ENCODE assay signal across 8 mouse cellular contexts in the genomic region with DNA sequence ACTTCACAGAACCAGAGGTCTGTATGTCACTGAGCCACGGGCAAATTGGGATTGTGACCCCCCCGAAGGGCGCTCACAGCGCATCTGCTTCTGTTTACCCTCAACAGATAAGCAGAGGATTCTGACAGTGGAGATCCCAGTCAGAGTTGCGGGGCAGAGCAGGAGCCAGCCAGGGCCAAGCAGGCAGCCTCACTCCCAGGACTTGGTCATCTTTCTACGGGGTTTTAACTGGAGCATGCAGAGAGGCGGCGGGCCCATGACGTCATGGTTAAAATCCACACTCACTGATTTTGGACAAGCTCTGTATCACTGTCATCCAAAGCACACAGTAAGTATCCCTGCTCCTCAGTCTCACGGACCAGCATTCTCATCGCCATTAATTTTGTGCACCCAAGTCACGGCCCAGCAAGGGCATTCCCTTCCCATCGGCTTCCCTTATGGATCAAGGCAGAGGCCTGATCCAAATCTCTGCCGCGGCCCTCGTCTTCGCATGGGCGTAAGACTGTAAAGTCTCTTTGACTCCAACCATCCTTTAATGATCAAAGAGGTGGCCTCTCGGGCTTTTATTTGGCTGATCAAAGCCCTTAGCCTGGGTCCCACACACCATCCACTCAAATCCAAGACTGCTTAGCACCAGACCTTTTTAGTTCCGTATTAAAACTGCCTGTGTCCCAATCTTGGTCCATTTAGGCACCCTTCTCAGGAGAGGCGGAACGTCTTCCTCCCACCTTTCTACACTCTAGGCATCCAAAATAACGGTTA. TPM values are rescaled to one million over a fixed set of nuclear protein-coding genes. Genes with fewer than 3 reads are reported as not detected.
DNase-seq lines count a peak whose midpoint lies in the region; ATAC-seq and TF ChIP-seq lines count a peak whose summit lies in the region.

No protein-coding gene starts in this region.

- no peak for ATAC-seq in hindbrain, embryonic 14.5 days (ENCODE audit: low FRiP score)
- ATAC-seq in midbrain, embryonic 15.5 days (replicated peaks): peak; percentile 34; the same call in 1 of the 2 replicates
- no peak for ATAC-seq in inflammation-experienced regulatory T-cells, adult 6 months

- H3K9ac ChIP-seq in liver, adult 2 months (ENCODE audit: low read depth, low read length): 0 out of 2 replicates have a peak overlapping the region, but pooled peaks have one; percentile 14
- H3K9ac ChIP-seq in hindbrain, embryonic 14.5 days: no peak overlapping the region; the same call in 1 of the 2 replicates
- H3K9ac ChIP-seq in midbrain, embryonic 15.5 days: no peak overlapping the region

- DNase-seq in liver, adult 2 months (ENCODE audit: extremely low read depth, low read depth, low spot score): no peak
- no peak for DNase-seq in liver
- DNase-seq in embryo, embryonic 10.5 days (ENCODE audit: low spot score): peak; percentile 60
- no peak for DNase-seq in hindbrain, embryonic 14.5 days (ENCODE audit: low spot score)
- DNase-seq in frontal cortex, adult 2 months (ENCODE audit: extremely low spot score in 1 of 2, low spot score in 1 of 2): no peak
- DNase-seq in layer of hippocampus, adult 9-10 months (ENCODE audit: low spot score): no peak

- no peaks in the 10 kb centered on the region for H3K27me3 ChIP-seq in liver, adult 2 months (ENCODE audit: control insufficient read depth, insufficient read depth, low read length)
- no peaks in the 10 kb centered on the region for H3K27me3 ChIP-seq in hindbrain, embryonic 14.5 days (ENCODE audit: control insufficient read depth, insufficient read depth, low read length)
- no peaks in the 10 kb centered on the region for H3K27me3 ChIP-seq in midbrain, embryonic 15.5 days (replicated peaks)

- TF ChIP-seq CTCF in liver, adult 2 months (IDR thresholded peaks at IDR 0.05; ENCODE audit: low read depth, low read length): no peak

- WGBS in liver, adult 2 months: 62% methylated on average over 23 of the region's 23 CpGs
- WGBS in hindbrain, embryonic 14.5 days: 35% methylated on average over 23 of the region's 23 CpGs
- 31% methylated on average over 23 of the region's 23 CpGs for WGBS in midbrain, embryonic 15.5 days

- H3K4me2 ChIP-seq in hindbrain, embryonic 14.5 days (replicated peaks): peak overlapping the region; percentile 94
- peak overlapping the region; percentile 97 for H3K4me2 ChIP-seq in midbrain, embryonic 15.5 days

- H3K27ac ChIP-seq in liver, adult 2 months (replicated peaks; ENCODE audit: insufficient read depth, low read depth, low read length): no peak overlapping the region
- H3K27ac ChIP-seq in hindbrain, embryonic 14.5 days: no peak overlapping the region
- no peak overlapping the region for H3K27ac ChIP-seq in midbrain, embryonic 15.5 days

- no peak for TF ChIP-seq POLR2A in liver, adult 2 months (IDR thresholded peaks at IDR 0.05; ENCODE audit: extremely low read depth, insufficient read depth, low read length)

- H3K4me1 ChIP-seq in liver, adult 2 months (ENCODE audit: control insufficient read depth, insufficient read depth, low read length): no peaks in the 10 kb centered on the region
- H3K4me1 ChIP-seq in hindbrain, embryonic 14.5 days (replicated peaks; ENCODE audit: control insufficient read depth, insufficient read depth, low read length): peaks cover 16% of the 10 kb centered on the region; the same call in 1 of the 2 replicates
- H3K4me1 ChIP-seq in midbrain, embryonic 15.5 days: peaks cover 23% of the 10 kb centered on the region

- peak overlapping the region; percentile 12 for H3K4me3 ChIP-seq in liver, adult 2 months (ENCODE audit: insufficient read depth, low read depth, low read length)
- H3K4me3 ChIP-seq in hindbrain, embryonic 14.5 days (replicated peaks; ENCODE audit: low read length): no peak overlapping the region; the same call in 1 of the 2 replicates
- peak overlapping the region; percentile 45 for H3K4me3 ChIP-seq in midbrain, embryonic 15.5 days

- H3K36me3 ChIP-seq in liver, adult 2 months (ENCODE audit: control insufficient read depth, insufficient read depth, low read length): no peaks in the 10 kb centered on the region
- H3K36me3 ChIP-seq in hindbrain, embryonic 14.5 days (replicated peaks; ENCODE audit: control insufficient read depth, insufficient read depth): no peaks in the 10 kb centered on the region
- H3K36me3 ChIP-seq in midbrain, embryonic 15.5 days (replicated peaks): no peaks in the 10 kb centered on the region

- no peaks in the 10 kb centered on the region for H3K9me3 ChIP-seq in hindbrain, embryonic 14.5 days (ENCODE audit: control insufficient read depth, low read length)
- no peaks in the 10 kb centered on the region for H3K9me3 ChIP-seq in midbrain, embryonic 15.5 days

- H3K79me2 ChIP-seq in liver, adult 2 months (ENCODE audit: control insufficient read depth, insufficient read depth, low read length): no peaks in the 10 kb centered on the region

RNA-seq across cellular contexts. Expression of gene Cmtm7, which starts 1.5 kb away (rescaled TPM):
- total RNA-seq in liver, adult 2 months (2014; rRNA removed): 5.3 and 6.2 TPM in 2 replicates
- polyA plus RNA-seq in liver, adult 2 months (2012; rRNA removed): 10.5 and 17.3 TPM in 2 replicates
- 11.9 and 13.7 TPM in 2 replicates for polyA plus RNA-seq in hindbrain, embryonic 14.5 days (2014; fragmentation: Nextera tagmentation; extraction: Ambion mirVana)
- polyA plus RNA-seq in midbrain, embryonic 15.5 days (2015; fragmentation: Nextera tagmentation; extraction: Ambion mirVana): 12.2 and 15.2 TPM in 2 replicates
- 9.5 and 9.8 TPM in 2 replicates for polyA plus RNA-seq in frontal cortex, adult 2 months (2012; rRNA removed)
- 100 to 1,000 TPM in 1 of 3 experiments, 10 to 100 TPM in 2; 44.6 to 117 (median 64.8) TPM for polyA plus RNA-seq in inflammation-experienced regulatory T-cells, adult 6 months (2017; shearing (Covaris generic))

RNA-seq across cellular contexts. Expression of gene Cmtm6, which starts 49.2 kb away (rescaled TPM):
- 56.0 and 58.8 TPM in 2 replicates for total RNA-seq in liver, adult 2 months (2014; rRNA removed)
- polyA plus RNA-seq in liver, adult 2 months (2012; rRNA removed): 54.7 and 69.0 TPM in 2 replicates
- polyA plus RNA-seq in hindbrain, embryonic 14.5 days (2014; fragmentation: Nextera tagmentation; extraction: Ambion mirVana): 21.2 and 21.8 TPM in 2 replicates
- polyA plus RNA-seq in midbrain, embryonic 15.5 days (2015; fragmentation: Nextera tagmentation; extraction: Ambion mirVana): 18.3 TPM in 2 replicates
- polyA plus RNA-seq in frontal cortex, adult 2 months (2012; rRNA removed): 18.4 and 23.9 TPM in 2 replicates
- 10 to 100 TPM; 62.5 to 80.3 (median 72.6) TPM for polyA plus RNA-seq in inflammation-experienced regulatory T-cells, adult 6 months (2017; shearing (Covaris generic))
